In the genomic region with DNA sequence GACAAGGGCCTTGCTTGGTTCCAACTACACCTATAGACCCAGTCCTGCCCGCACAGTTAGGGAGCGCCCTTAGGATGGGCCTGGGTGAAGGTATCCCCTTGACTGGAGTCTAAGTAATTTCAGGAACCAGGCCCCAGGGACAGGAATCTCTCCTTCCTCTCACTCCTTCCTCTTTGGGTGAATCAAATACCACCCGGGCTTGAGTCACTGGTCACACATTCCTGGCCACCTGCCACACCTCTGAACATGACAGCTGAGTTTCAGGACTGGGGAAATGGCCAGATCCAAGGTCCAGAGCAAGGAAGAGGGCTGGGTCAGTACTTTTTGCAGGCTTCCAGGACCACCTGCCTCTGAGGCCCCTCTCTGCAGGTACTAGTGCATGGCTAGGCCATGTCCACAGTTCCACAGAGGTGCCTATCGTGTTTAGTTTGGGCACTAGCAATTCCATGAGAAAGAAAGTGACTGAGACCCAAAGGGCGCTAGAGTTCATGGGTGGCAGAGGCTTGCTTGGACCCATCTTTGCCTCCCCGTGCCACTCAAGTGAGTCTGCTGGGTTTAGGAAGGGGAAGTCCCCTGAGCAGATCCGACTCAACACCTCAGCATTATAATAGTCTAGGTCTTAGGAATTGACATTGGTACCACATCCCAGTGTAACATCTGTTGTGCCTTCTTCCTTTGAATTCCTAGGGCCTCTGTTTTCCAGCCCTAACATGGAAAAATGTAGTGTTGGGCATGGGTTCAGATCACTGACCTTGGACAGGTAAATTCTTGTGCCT, we compare ENCODE assay signal across 10 mouse cellular contexts. TPM values are rescaled to one million over a fixed set of nuclear protein-coding genes. Genes with fewer than 3 reads are reported as not detected.
DNase-seq lines count a peak whose midpoint lies in the region; ATAC-seq and TF ChIP-seq lines count a peak whose summit lies in the region.
"Had no signal": no experiment of that assay in that cellular context is flagged by ENCODE, and none has a peak within 500 bp of the region (broad histone marks: within the 10 kb centered on the region; RNA-seq: fewer than 3 reads in every experiment).

No protein-coding gene starts in this region.

- no peak for TF ChIP-seq CTCF in bone marrow macrophage, adult 2 months (IDR thresholded peaks at IDR 0.05; ENCODE audit: low read depth, low read length)

- H3K9me3 ChIP-seq in stomach, embryonic 16.5 days (replicated peaks; ENCODE audit: control insufficient read depth, low read length) = no peaks in the 10 kb centered on the region
- H3K9me3 ChIP-seq in forebrain, embryonic 10.5 days = no peaks in the 10 kb centered on the region
- no peaks in the 10 kb centered on the region for H3K9me3 ChIP-seq in forebrain, embryonic 14.5 days (replicated peaks; ENCODE audit: control insufficient read depth, low read length)
- H3K9me3 ChIP-seq: liver, embryonic 12.5 days had no signal

- H3K36me3 ChIP-seq in stomach, embryonic 16.5 days (ENCODE audit: control insufficient read depth, insufficient read depth, low read length) = no peaks in the 10 kb centered on the region
- H3K36me3 ChIP-seq in forebrain, embryonic 10.5 days (replicated peaks) = peaks cover 38% of the 10 kb centered on the region
- no peaks in the 10 kb centered on the region for H3K36me3 ChIP-seq in forebrain, embryonic 14.5 days (ENCODE audit: control insufficient read depth, insufficient read depth, low read length)
- H3K36me3 ChIP-seq: liver, embryonic 12.5 days had no signal

- 87% methylated on average over 7 of the region's 7 CpGs for WGBS in stomach, embryonic 16.5 days
- WGBS in forebrain, embryonic 10.5 days = 87% methylated on average over 7 of the region's 7 CpGs
- 93% methylated on average over 7 of the region's 7 CpGs for WGBS in forebrain, embryonic 14.5 days

- H3K4me1 ChIP-seq in bone marrow macrophage, adult 2 months (ENCODE audit: control insufficient read depth, insufficient read depth, low read length) = peaks cover 37% of the 10 kb centered on the region
- peaks cover 43% of the 10 kb centered on the region for H3K4me1 ChIP-seq in stomach, embryonic 16.5 days (ENCODE audit: control insufficient read depth, insufficient read depth, low read length)
- peaks cover 25% of the 10 kb centered on the region for H3K4me1 ChIP-seq in forebrain, embryonic 10.5 days
- H3K4me1 ChIP-seq in forebrain, embryonic 14.5 days (ENCODE audit: control insufficient read depth, insufficient read depth, low read length) = no peaks in the 10 kb centered on the region
- H3K4me1 ChIP-seq: liver, embryonic 12.5 days had no signal

- DNase-seq in urinary bladder, postnatal 14 days (ENCODE audit: low spot score) = peak; percentile 65
- no peak for DNase-seq in urinary bladder, adult 2 months (ENCODE audit: low spot score)
- DNase-seq in induced T-regulatory cell, adult 2 months (ENCODE audit: low read depth) = peak; percentile 36
- no peak for DNase-seq in spleen, adult 12 weeks (ENCODE audit: low spot score)
- no peak for DNase-seq in forebrain, embryonic 10.5 days (ENCODE audit: extremely low spot score, low spot score)
- no peak for DNase-seq in forebrain, embryonic 14.5 days (ENCODE audit: low spot score)
- DNase-seq: right cerebral cortex, postnatal 4 days had no signal

- H3K27ac ChIP-seq in bone marrow macrophage, adult 2 months (ENCODE audit: insufficient read depth, low read depth, low read length) = peak overlapping the region; percentile 62
- peak overlapping the region; percentile 26; the same call in 1 of the 2 replicates for H3K27ac ChIP-seq in stomach, embryonic 16.5 days (ENCODE audit: low read length)
- no peak overlapping the region for H3K27ac ChIP-seq in forebrain, embryonic 10.5 days
- no peak overlapping the region for H3K27ac ChIP-seq in forebrain, embryonic 14.5 days (ENCODE audit: low read depth, low read length)
- H3K27ac ChIP-seq: liver, embryonic 12.5 days had no signal

- no peak overlapping the region for H3K9ac ChIP-seq in stomach, embryonic 16.5 days (ENCODE audit: low read length)
- no peak overlapping the region for H3K9ac ChIP-seq in forebrain, embryonic 14.5 days (ENCODE audit: low read length)
- H3K9ac ChIP-seq: liver, embryonic 12.5 days had no signal

- no peak for TF ChIP-seq POLR2A in bone marrow macrophage, adult 2 months (IDR thresholded peaks at IDR 0.05; ENCODE audit: borderline replicate concordance, low read depth, low read length)

- H3K4me2 ChIP-seq in stomach, embryonic 16.5 days (ENCODE audit: low read depth, low read length) = no peak overlapping the region
- H3K4me2 ChIP-seq in forebrain, embryonic 14.5 days (ENCODE audit: low read length) = no peak overlapping the region
- H3K4me2 ChIP-seq: liver, embryonic 12.5 days had no signal

- no peak overlapping the region for H3K4me3 ChIP-seq in bone marrow macrophage, adult 2 months (ENCODE audit: insufficient read depth, low read length)
- H3K4me3 ChIP-seq in stomach, embryonic 16.5 days (replicated peaks; ENCODE audit: low read length) = no peak overlapping the region
- no peak overlapping the region for H3K4me3 ChIP-seq in forebrain, embryonic 10.5 days
- H3K4me3 ChIP-seq in forebrain, embryonic 14.5 days (ENCODE audit: low read depth, low read length) = no peak overlapping the region
- H3K4me3 ChIP-seq: liver, embryonic 12.5 days had no signal

- peak; percentile 11; the same call in 1 of the 2 replicates for ATAC-seq in stomach, embryonic 16.5 days (ENCODE audit: insufficient read depth, low FRiP score)
- no peak for ATAC-seq in forebrain, embryonic 14.5 days
- ATAC-seq: liver, embryonic 12.5 days had no signal

- no peaks in the 10 kb centered on the region for H3K27me3 ChIP-seq in stomach, embryonic 16.5 days (ENCODE audit: control insufficient read depth, insufficient read depth, low read length)
- no peaks in the 10 kb centered on the region for H3K27me3 ChIP-seq in forebrain, embryonic 10.5 days (ENCODE audit: poor library complexity, severe bottlenecking)
- H3K27me3 ChIP-seq in forebrain, embryonic 14.5 days (replicated peaks; ENCODE audit: control insufficient read depth, insufficient read depth, low read length) = no peaks in the 10 kb centered on the region
- H3K27me3 ChIP-seq: liver, embryonic 12.5 days had no signal

RNA-seq across cellular contexts. Expression of a gene that starts 13.0 kb away (rescaled TPM):
- 17.1 and 25.9 TPM in 2 replicates for polyA plus RNA-seq in urinary bladder, adult 2 months (2012; rRNA removed)
- polyA plus RNA-seq in bone marrow macrophage, adult 2 months (2012; ENCODE audit: insufficient read depth, insufficient read length, missing spikeins) = 4.7 and 5.3 TPM in 2 replicates
- 11.4 and 12.8 TPM in 2 replicates for polyA plus RNA-seq in stomach, embryonic 16.5 days (2015; fragmentation: Nextera tagmentation; extraction: Ambion mirVana)
- polyA plus RNA-seq in forebrain, embryonic 10.5 days (2016; fragmentation: Nextera tagmentation; extraction: Ambion mirVana) = 7.3 and 7.8 TPM in 2 replicates
- polyA plus RNA-seq in forebrain, embryonic 14.5 days (2014; fragmentation: Nextera tagmentation; extraction: Ambion mirVana) = 4.4 and 5.2 TPM in 2 replicates

RNA-seq across cellular contexts. Expression of a gene that starts 22.5 kb away (rescaled TPM):
- polyA plus RNA-seq in urinary bladder, adult 2 months (2012; rRNA removed) = 88.5 and 117 TPM in 2 replicates
- 55.6 and 68.0 TPM in 2 replicates for polyA plus RNA-seq in bone marrow macrophage, adult 2 months (2012; ENCODE audit: insufficient read depth, insufficient read length, missing spikeins)
- polyA plus RNA-seq in stomach, embryonic 16.5 days (2015; fragmentation: Nextera tagmentation; extraction: Ambion mirVana) = 104 and 106 TPM in 2 replicates
- 104 and 105 TPM in 2 replicates for polyA plus RNA-seq in forebrain, embryonic 10.5 days (2016; fragmentation: Nextera tagmentation; extraction: Ambion mirVana)
- polyA plus RNA-seq in forebrain, embryonic 14.5 days (2014; fragmentation: Nextera tagmentation; extraction: Ambion mirVana) = 143 and 152 TPM in 2 replicates

RNA-seq across cellular contexts. Expression of a gene that starts 26.4 kb away (rescaled TPM):
- polyA plus RNA-seq in urinary bladder, adult 2 months (2012; rRNA removed) = 0.08 TPM in 1 of 2 replicates, not detected in the other
- not detected in 2 replicates for polyA plus RNA-seq in bone marrow macrophage, adult 2 months (2012; ENCODE audit: insufficient read depth, insufficient read length, missing spikeins)
- polyA plus RNA-seq in stomach, embryonic 16.5 days (2015; fragmentation: Nextera tagmentation; extraction: Ambion mirVana) = 0.56 and 0.67 TPM in 2 replicates
- 1.8 TPM in 2 replicates for polyA plus RNA-seq in forebrain, embryonic 10.5 days (2016; fragmentation: Nextera tagmentation; extraction: Ambion mirVana)
- 4.7 TPM in 2 replicates for polyA plus RNA-seq in forebrain, embryonic 14.5 days (2014; fragmentation: Nextera tagmentation; extraction: Ambion mirVana)
- polyA plus RNA-seq: liver, embryonic 12.5 days had no signal

RNA-seq across cellular contexts. Expression of a gene that starts 27.3 kb away (rescaled TPM):
- 0.07 TPM in 1 of 2 replicates, not detected in the other for polyA plus RNA-seq in urinary bladder, adult 2 months (2012; rRNA removed)
- not detected in 2 replicates for polyA plus RNA-seq in bone marrow macrophage, adult 2 months (2012; ENCODE audit: insufficient read depth, insufficient read length, missing spikeins)
- 0.10 and 0.15 TPM in 2 replicates for polyA plus RNA-seq in stomach, embryonic 16.5 days (2015; fragmentation: Nextera tagmentation; extraction: Ambion mirVana)
- polyA plus RNA-seq in forebrain, embryonic 10.5 days (2016; fragmentation: Nextera tagmentation; extraction: Ambion mirVana) = 0.19 and 0.30 TPM in 2 replicates
- polyA plus RNA-seq in forebrain, embryonic 14.5 days (2014; fragmentation: Nextera tagmentation; extraction: Ambion mirVana) = 0.30 and 0.61 TPM in 2 replicates
- polyA plus RNA-seq: liver, embryonic 12.5 days had no signal

RNA-seq across cellular contexts. Expression of a gene that starts 38.7 kb away (rescaled TPM):
- 13.3 and 16.1 TPM in 2 replicates for polyA plus RNA-seq in urinary bladder, adult 2 months (2012; rRNA removed)
- 22.0 and 26.9 TPM in 2 replicates for polyA plus RNA-seq in bone marrow macrophage, adult 2 months (2012; ENCODE audit: insufficient read depth, insufficient read length, missing spikeins)
- polyA plus RNA-seq in stomach, embryonic 16.5 days (2015; fragmentation: Nextera tagmentation; extraction: Ambion mirVana) = 19.8 and 22.9 TPM in 2 replicates
- polyA plus RNA-seq in forebrain, embryonic 10.5 days (2016; fragmentation: Nextera tagmentation; extraction: Ambion mirVana) = 15.7 and 17.6 TPM in 2 replicates
- polyA plus RNA-seq in forebrain, embryonic 14.5 days (2014; fragmentation: Nextera tagmentation; extraction: Ambion mirVana) = 18.7 and 21.4 TPM in 2 replicates

Comparison
In these comparisons a context has a peak if more than half of its experiments do, and no peak if none do; other contexts are left out.
1. DNase-seq: peak in urinary bladder, postnatal 14 days (single experiment) and induced T-regulatory cell, adult 2 months (single experiment); none in urinary bladder, adult 2 months (single experiment), spleen, adult 12 weeks (single experiment), forebrain, embryonic 10.5 days (single experiment) and forebrain, embryonic 14.5 days (single experiment).
2. H3K27ac ChIP-seq: peak in bone marrow macrophage, adult 2 months (single experiment) and stomach, embryonic 16.5 days (single experiment); none in forebrain, embryonic 10.5 days (single experiment) and forebrain, embryonic 14.5 days (single experiment).